Mouse (Mus musculus): ENCODE measurements around the gene Gmppa. TPM values are rescaled to one million over a fixed set of nuclear protein-coding genes. Genes with fewer than 3 reads are reported as not detected.
A peak's percentile ranks its signal among the peaks of the same experiment; 100 is the strongest.

Gene Gmppa
- polyA plus RNA-seq, 1 experiment from 2014 or later = 67.7 TPM

DNA sequence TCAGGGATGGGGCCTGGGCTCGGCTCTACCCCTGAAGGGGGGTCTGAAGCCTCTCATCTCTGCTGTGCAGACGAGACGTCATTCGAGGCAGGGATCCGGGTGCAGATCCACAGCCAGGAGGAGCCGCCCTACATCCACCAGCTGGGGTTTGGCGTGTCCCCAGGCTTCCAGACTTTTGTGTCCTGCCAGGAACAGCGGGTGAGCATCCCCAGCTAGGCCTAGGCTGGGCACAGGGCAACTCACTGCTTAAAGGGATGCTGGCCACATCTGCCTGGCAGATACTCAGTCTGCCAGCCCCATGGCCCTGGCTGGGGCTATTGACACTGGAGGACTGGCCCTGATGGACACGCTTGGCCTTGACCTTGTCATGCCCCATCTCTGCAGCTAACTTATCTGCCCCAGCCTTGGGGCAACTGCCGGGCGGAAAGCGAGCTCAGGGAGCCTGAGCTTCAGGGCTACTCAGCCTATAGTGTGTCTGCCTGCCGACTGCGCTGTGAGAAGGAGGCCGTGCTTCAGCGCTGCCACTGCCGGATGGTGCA is 33.6 kb downstream of the Gmppa start:
- H3K9me3 ChIP-seq (replicated peaks) = no peaks in the 10 kb centered on the region
- H3K4me2 ChIP-seq = no peak overlapping the region
- no peak overlapping the region for H3K27ac ChIP-seq (ENCODE audit: poor library complexity, severe bottlenecking)
- H3K4me1 ChIP-seq (replicated peaks) = peaks cover 9% of the 10 kb centered on the region
- no peak overlapping the region for H3K4me3 ChIP-seq
- WGBS = 78% methylated on average over 17 of the region's 17 CpGs
- no peak overlapping the region for H3K9ac ChIP-seq
- ATAC-seq (ENCODE audit: insufficient number of reproducible peaks, low FRiP score) = no peak
- H3K27me3 ChIP-seq (replicated peaks) = peaks cover 58% of the 10 kb centered on the region
- peaks cover 22% of the 10 kb centered on the region for H3K36me3 ChIP-seq

DNA sequence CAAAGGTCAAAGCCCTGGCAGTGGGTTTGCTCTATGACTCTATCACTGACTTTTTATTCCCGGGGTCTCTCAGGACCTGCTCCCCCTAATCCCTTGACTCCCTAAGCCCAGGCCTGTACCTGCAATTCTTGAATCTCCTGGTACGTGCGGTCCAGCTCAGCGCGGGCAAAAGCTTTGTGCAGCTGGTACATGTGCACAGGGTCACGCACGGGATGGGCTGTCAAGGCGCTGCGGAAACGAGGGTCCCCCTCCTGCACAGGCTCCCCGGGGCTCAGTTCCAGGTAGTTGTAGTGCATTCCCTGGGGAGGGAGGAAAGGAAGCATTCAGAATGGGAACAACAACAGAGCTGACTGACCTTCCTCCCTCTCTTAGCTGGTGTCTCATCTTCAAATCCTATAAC is 40.7 kb downstream of the Gmppa start:
- peaks cover 64% of the 10 kb centered on the region for H3K27me3 ChIP-seq (replicated peaks)
- 92% methylated on average over 11 of the region's 11 CpGs for WGBS

DNA sequence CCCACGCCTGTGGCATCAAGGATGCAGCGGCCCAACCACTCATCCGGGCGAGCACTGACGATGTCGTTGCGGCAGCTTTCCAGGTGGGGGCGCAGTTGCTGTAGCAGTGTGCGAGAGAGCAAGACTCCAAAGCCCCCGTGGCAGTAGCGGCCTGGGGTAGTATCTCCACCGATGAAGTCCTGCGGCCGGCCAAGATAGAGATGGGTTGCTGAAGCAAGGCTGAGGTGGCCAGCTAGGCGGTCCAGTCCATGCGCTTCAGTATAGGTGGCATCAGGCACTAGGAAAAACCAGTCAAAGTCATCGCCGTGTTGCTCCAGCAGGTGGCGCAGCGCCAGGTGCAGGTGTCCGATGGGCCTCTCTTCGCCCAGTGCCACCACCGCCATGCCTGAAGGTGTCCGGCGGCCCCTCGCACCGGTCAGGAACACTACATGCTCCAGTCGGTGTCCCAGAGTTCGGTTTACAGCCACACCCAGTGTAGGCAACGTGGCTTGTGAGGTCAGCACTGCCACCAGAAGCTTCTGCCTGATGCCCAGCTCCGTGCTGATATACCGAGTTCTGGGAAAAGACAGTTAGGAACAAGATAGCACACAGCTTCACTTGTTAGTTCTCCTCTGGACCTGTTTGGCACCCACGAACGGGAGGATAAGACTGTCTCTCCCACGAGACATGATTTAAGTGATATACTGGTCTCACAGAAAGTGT is 41.7 kb downstream of the Gmppa start:
- Histone ChIP-seq H3K27ac (ENCODE audit: poor library complexity, severe bottlenecking) (no peak overlapping the region), H3K36me3 (peaks cover 43% of the 10 kb centered on the region), H3K27me3 (replicated peaks) (peaks cover 67% of the 10 kb centered on the region), H3K9ac (no peak overlapping the region), H3K9me3 (replicated peaks) (no peaks in the 10 kb centered on the region), H3K4me1 (replicated peaks) (peaks cover 23% of the 10 kb centered on the region), H3K4me2 (peak overlapping the region; percentile 75), H3K4me3 (peak overlapping the region; percentile 72)
- WGBS = 12% methylated on average over 35 of the region's 35 CpGs
- no peak for ATAC-seq (ENCODE audit: insufficient number of reproducible peaks, low FRiP score)

More for the DNA sequence above, 40.7 kb downstream of the Gmppa start:
- H3K4me1 ChIP-seq (replicated peaks) = peaks cover 23% of the 10 kb centered on the region
- no peak overlapping the region for H3K9ac ChIP-seq
- ATAC-seq (ENCODE audit: insufficient number of reproducible peaks, low FRiP score) = no peak
- no peaks in the 10 kb centered on the region for H3K9me3 ChIP-seq (replicated peaks)
- H3K36me3 ChIP-seq = peaks cover 45% of the 10 kb centered on the region
- H3K27ac ChIP-seq (ENCODE audit: poor library complexity, severe bottlenecking) = no peak overlapping the region
- no peak overlapping the region for H3K4me2 ChIP-seq
- H3K4me3 ChIP-seq = no peak overlapping the region

DNA sequence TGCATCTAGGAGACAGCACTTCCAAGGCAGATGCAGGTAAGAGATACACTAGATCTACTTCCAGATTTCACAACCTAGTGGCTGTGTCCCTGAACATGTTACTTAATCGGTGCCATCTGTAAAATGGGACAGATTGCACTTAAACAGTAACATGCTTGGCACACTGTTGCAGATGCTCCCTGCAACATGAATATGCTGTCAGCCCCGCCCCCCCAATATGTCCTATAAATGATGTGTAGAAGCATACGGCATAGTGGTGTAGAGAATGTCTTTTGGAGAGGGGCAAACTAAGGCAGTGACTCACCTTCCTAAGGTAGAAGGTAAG is 42.2 kb downstream of the Gmppa start:
- H3K9ac ChIP-seq = no peak overlapping the region
- 48% methylated on average over 3 of the region's 3 CpGs for WGBS
- H3K36me3 ChIP-seq = peaks cover 38% of the 10 kb centered on the region
- H3K27me3 ChIP-seq (replicated peaks) = peaks cover 67% of the 10 kb centered on the region
- no peaks in the 10 kb centered on the region for H3K9me3 ChIP-seq (replicated peaks)
- peak overlapping the region; percentile 75 for H3K4me2 ChIP-seq
- ATAC-seq (ENCODE audit: insufficient number of reproducible peaks, low FRiP score) = no peak
- peak overlapping the region; percentile 72 for H3K4me3 ChIP-seq
- peaks cover 23% of the 10 kb centered on the region for H3K4me1 ChIP-seq (replicated peaks)
- H3K27ac ChIP-seq (ENCODE audit: poor library complexity, severe bottlenecking) = no peak overlapping the region

DNA sequence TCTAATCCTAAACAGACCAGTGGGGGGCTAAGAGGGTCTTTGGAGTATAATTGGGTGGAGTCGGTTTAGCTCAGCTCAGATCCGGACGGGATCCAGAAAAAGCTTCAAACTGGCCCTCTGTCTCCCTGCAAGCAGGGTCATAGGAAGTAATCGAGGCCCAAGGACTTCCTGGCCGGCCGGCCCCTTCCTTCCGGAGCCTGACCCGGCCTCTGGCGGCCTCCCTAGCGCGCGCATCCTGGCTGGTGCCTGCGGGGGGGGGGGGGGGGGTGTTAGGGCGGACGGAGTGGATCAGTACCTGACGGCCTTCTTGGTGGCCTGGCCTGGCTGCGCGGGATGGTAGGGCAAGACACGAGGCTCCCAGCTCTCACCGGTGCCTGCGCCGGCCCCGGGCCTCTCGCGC is 42.8 kb downstream of the Gmppa start:
- WGBS = under 1% methylated on average over 23 of the region's 25 CpGs
- Histone ChIP-seq H3K9ac (peak overlapping the region; percentile 79), H3K4me1 (replicated peaks) (peaks cover 23% of the 10 kb centered on the region), H3K27ac (ENCODE audit: poor library complexity, severe bottlenecking) (peak overlapping the region; percentile 77), H3K4me2 (peak overlapping the region; percentile 75), H3K27me3 (replicated peaks) (peaks cover 67% of the 10 kb centered on the region), H3K4me3 (peak overlapping the region; percentile 72), H3K9me3 (replicated peaks) (no peaks in the 10 kb centered on the region), H3K36me3 (peaks cover 32% of the 10 kb centered on the region)
- peak; percentile 0; the same call in 1 of the 2 replicates for ATAC-seq (ENCODE audit: insufficient number of reproducible peaks, low FRiP score)

DNA sequence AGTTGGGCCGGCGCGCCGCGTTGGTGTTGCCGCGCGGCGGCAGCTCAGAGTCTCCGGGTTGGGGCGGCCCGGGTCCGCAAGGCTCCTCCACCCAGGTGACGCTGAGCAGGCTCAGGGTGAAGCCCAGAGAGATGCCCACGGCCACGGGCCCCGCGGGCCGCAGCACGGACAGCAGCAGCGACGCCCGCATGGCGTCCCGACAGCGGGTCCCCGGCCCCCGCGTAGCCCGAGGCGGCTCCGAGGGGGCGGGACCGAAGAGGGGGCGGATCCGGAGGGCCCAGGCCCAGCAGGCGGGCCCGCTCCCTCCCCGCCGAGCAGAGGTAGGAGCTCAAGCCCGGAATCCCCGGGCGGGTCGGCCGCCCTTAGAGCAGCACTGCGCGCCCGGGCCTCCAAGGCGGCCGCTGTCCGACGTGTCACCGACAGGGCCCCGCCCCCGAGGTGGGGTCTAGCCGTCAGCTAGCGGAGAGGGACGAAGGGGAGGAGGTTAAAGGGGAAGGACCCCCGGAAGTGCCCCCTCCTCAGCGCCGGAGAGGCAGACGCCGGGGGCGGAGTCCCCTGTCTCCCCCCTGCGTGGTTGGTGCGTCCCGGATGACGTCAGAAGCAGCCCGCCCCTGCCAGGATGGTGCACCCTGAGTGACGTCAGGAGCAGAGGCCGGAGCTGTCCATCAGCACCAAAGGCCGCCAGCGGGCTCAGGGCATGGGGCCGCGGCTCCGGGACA is 43.3 kb downstream of the Gmppa start, which contains the start of the genes Chpf and Tmem198:
Gene Chpf (minus strand): TSS at position 392 of the 719 bp plus-strand sequence.
Gene Tmem198 (plus strand): TSS at position 617 of the 719 bp plus-strand sequence.
- Histone ChIP-seq H3K4me2 (peak within 1 kb of the TSS; percentile 75), H3K9ac (peak within 1 kb of the TSS; percentile 79), H3K4me1 (replicated peaks) (peaks cover 23% of the 10 kb centered on the region), H3K27ac (ENCODE audit: poor library complexity, severe bottlenecking) (peak within 1 kb of the TSS; percentile 77), H3K4me3 (peak within 1 kb of the TSS; percentile 72), H3K27me3 (replicated peaks) (peaks cover 68% of the 10 kb centered on the region), H3K9me3 (replicated peaks) (no peaks in the 10 kb centered on the region), H3K36me3 (peaks cover 26% of the 10 kb centered on the region)
- peak; percentile 90 for ATAC-seq (ENCODE audit: insufficient number of reproducible peaks, low FRiP score)
- under 1% methylated on average over 76 of the region's 76 CpGs for WGBS

DNA sequence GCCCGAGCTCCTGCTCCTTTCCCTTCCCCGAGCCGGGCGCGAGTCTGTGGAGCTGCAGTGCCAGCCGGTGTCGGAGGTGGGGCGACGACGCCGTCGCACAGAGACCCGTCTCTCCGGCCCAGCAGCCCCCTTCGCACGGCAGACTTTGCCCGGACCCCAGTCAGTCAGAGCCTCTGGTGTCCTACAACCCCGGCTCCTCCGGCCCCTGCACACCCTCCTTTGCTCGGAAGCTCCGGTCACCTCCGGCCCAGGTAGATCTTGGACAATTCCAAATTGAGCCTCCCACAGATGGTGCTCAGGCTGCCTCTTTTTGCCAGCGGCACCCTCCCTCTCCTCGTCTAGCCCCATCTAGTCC is 43.9 kb downstream of the Gmppa start:
- peak; percentile 19; the same call in 1 of the 2 replicates for ATAC-seq (ENCODE audit: insufficient number of reproducible peaks, low FRiP score)
- H3K9ac ChIP-seq = no peak overlapping the region

DNA sequence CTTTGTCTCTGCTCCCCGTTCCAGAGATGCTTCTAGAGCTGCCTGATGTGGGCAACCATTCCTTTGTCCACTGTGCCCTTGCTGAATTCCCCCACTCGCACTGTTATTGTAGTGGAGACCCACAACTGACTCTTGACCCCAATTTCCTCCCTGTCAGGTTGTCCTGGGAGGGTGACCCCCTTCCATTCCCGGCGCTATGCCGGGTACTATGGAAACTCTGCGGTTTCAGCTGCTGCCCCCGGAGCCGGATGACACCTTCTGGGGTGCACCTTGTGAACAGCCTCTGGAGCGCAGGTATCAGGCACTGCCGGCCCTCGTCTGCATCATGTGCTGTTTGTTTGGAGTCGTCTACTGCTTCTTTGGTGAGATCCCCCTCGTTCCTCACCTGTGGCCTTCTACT is 44.3 kb downstream of the Gmppa start:
- no peaks in the 10 kb centered on the region for H3K9me3 ChIP-seq (replicated peaks)
- H3K27me3 ChIP-seq (replicated peaks) = peaks cover 70% of the 10 kb centered on the region
- ATAC-seq (ENCODE audit: insufficient number of reproducible peaks, low FRiP score) = no peak
- H3K27ac ChIP-seq (ENCODE audit: poor library complexity, severe bottlenecking) = no peak overlapping the region
- H3K4me2 ChIP-seq = peak overlapping the region; percentile 75
- peaks cover 17% of the 10 kb centered on the region for H3K36me3 ChIP-seq
- peaks cover 23% of the 10 kb centered on the region for H3K4me1 ChIP-seq (replicated peaks)
- WGBS = 26% methylated on average over 13 of the region's 13 CpGs
- no peak overlapping the region for H3K9ac ChIP-seq
- peak overlapping the region; percentile 72 for H3K4me3 ChIP-seq

More for the DNA sequence above, 43.9 kb downstream of the Gmppa start:
- H3K4me3 ChIP-seq = peak overlapping the region; percentile 72
- peaks cover 70% of the 10 kb centered on the region for H3K27me3 ChIP-seq (replicated peaks)
- no peak overlapping the region for H3K27ac ChIP-seq (ENCODE audit: poor library complexity, severe bottlenecking)
- 3% methylated on average over 24 of the region's 24 CpGs for WGBS
- H3K4me1 ChIP-seq (replicated peaks) = peaks cover 23% of the 10 kb centered on the region
- peak overlapping the region; percentile 75 for H3K4me2 ChIP-seq
- H3K9me3 ChIP-seq (replicated peaks) = no peaks in the 10 kb centered on the region
- H3K36me3 ChIP-seq = peaks cover 21% of the 10 kb centered on the region

DNA sequence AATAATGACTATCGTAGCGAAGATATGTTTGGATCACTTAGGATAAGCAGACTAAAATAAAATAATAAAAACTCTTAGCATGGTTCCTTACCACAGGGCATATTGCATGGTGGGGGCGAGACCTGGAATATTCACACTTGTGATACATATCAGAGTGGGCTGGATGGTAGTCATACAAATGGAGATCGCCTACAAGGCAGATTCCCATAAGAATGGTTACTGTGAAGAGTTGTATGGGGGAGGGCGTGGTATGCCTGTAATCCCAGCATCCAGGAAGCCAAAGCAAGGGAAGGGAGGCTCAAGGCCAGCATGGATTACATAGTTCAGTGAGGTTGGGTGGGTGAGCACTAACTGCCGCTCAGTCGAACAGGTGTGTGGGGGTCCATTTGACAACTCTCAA is 45.0 kb downstream of the Gmppa start:
- Histone ChIP-seq H3K9ac (no peak overlapping the region), H3K4me3 (no peak overlapping the region), H3K36me3 (peaks cover 16% of the 10 kb centered on the region), H3K4me1 (replicated peaks) (peaks cover 23% of the 10 kb centered on the region), H3K9me3 (replicated peaks) (no peaks in the 10 kb centered on the region), H3K27me3 (replicated peaks) (peaks cover 70% of the 10 kb centered on the region), H3K27ac (ENCODE audit: poor library complexity, severe bottlenecking) (no peak overlapping the region), H3K4me2 (no peak overlapping the region)
- ATAC-seq (ENCODE audit: insufficient number of reproducible peaks, low FRiP score) = no peak
- WGBS = 72% methylated on average over 7 of the region's 7 CpGs

DNA sequence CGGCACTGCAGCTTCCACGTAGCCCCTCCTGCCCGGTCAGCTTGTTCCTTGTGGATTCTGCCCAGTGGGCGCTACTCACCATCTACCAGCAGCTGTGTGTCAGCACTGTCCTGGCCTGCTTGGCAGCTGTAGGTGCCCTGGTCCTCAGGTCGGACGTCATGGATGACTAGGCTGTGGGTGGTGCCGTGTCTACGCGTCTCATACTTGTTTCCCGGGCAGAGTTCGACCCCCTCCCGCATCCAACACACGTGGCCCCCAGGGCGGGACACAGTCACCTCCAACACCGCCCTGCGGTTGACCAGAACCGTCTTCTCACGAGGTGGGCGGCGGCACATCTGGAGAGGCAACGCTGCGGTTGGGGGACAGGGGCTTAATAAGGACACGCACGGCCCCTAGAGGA is 50.8 kb downstream of the Gmppa start:
- peaks cover 79% of the 10 kb centered on the region for H3K27me3 ChIP-seq (replicated peaks)
- H3K4me2 ChIP-seq = peak overlapping the region; percentile 78
- ATAC-seq (ENCODE audit: insufficient number of reproducible peaks, low FRiP score) = no peak
- no peak overlapping the region for H3K4me3 ChIP-seq
- peaks cover 53% of the 10 kb centered on the region for H3K36me3 ChIP-seq
- H3K27ac ChIP-seq (ENCODE audit: poor library complexity, severe bottlenecking) = no peak overlapping the region
- no peaks in the 10 kb centered on the region for H3K9me3 ChIP-seq (replicated peaks)
- WGBS = 16% methylated on average over 24 of the region's 24 CpGs
- no peak overlapping the region for H3K9ac ChIP-seq
- peaks cover 17% of the 10 kb centered on the region for H3K4me1 ChIP-seq (replicated peaks)

DNA sequence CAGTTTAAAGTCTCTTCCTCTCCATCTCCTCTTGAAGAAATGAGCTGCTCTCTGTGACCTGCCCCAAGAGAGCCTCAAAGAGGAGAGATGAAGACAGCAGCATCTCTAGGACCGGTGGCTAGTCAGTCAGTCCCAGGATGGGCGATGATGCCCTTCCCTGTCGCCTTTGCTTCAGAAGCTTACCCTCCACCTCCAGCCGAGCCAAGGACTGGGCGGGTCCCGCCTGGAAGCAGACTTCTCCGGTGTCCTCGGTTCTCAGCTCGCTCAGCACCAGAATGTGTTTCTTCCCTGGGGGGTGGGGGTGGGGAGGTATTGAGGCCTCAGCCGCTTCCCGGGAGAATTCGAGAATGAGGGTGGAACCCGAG is 51.3 kb downstream of the Gmppa start:
- H3K27me3 ChIP-seq (replicated peaks) = peaks cover 75% of the 10 kb centered on the region
- peak overlapping the region; percentile 49 for H3K4me3 ChIP-seq
- H3K9ac ChIP-seq = peak overlapping the region; percentile 47; the same call in 1 of the 2 replicates
- WGBS = 7% methylated on average over 13 of the region's 13 CpGs
- H3K4me1 ChIP-seq (replicated peaks) = peaks cover 17% of the 10 kb centered on the region
- H3K9me3 ChIP-seq (replicated peaks) = no peaks in the 10 kb centered on the region
- H3K27ac ChIP-seq (ENCODE audit: poor library complexity, severe bottlenecking) = no peak overlapping the region
- peak overlapping the region; percentile 78 for H3K4me2 ChIP-seq
- ATAC-seq (ENCODE audit: insufficient number of reproducible peaks, low FRiP score) = no peak
- peaks cover 58% of the 10 kb centered on the region for H3K36me3 ChIP-seq

Data from heart, embryonic 12.5 days (tissue).